Mouse (Mus musculus) midbrain, postnatal 0 days (tissue): Measurements from ENCODE around the gene Lrguk. TPM values are rescaled to one million over a fixed set of nuclear protein-coding genes. Genes with fewer than 3 reads are reported as not detected.

Experiments
- ATAC-seq: fragments of 200-750 bp; cut with Nextera tagmentation; 2 replicates; pipeline ENCODE4 v1.8.0; 2017; ENCODE audit warnings: moderate number of reproducible peaks, mild to moderate bottlenecking, moderate TSS enrichment, moderate library complexity; ENCODE audit not compliant: low FRiP score
- DNase-seq: peaks from one replicate; pipeline ENCODE4 v3.0.0-alpha.2; 2015; ENCODE audit warnings: low spot score
- H3K27ac ChIP-seq: fragments of 300-500 bp; sonication (generic); 2 replicates; pipeline ENCODE4 v1.5.1; 2014; ENCODE audit warnings: low read depth, mild to moderate bottlenecking, low read length, mixed read lengths
- H3K27me3 ChIP-seq: fragments of 300-500 bp; sonication (generic); 2 replicates; pipeline ENCODE4 v1.6.1; 2014; ENCODE audit warnings: low read length, control low read depth, mixed read lengths; ENCODE audit not compliant: insufficient read depth
- H3K36me3 ChIP-seq: fragments of 300-500 bp; sonication (generic); 2 replicates; pipeline ENCODE4 v1.6.1; 2014; ENCODE audit warnings: low read length, control low read depth, mixed read lengths; ENCODE audit not compliant: insufficient read depth
- H3K4me1 ChIP-seq: fragments of 300-500 bp; sonication (generic); 2 replicates; pipeline ENCODE4 v1.6.1; 2014; ENCODE audit warnings: mild to moderate bottlenecking, control low read depth, antibody characterized with exemption, low read length, mixed read lengths; ENCODE audit not compliant: insufficient read depth
- H3K4me2 ChIP-seq: fragments of 300-500 bp; sonication (generic); 2 replicates; pipeline ENCODE4 v1.6.1; 2014; ENCODE audit warnings: low read depth, mild to moderate bottlenecking, low read length, mixed read lengths; ENCODE audit not compliant: poor library complexity, severe bottlenecking
- H3K4me3 ChIP-seq: fragments of 300-500 bp; sonication (generic); 2 replicates; pipeline ENCODE4 v1.5.1; 2014; ENCODE audit warnings: low read depth, mild to moderate bottlenecking, low read length, moderate library complexity
- H3K9ac ChIP-seq: fragments of 300-500 bp; sonication (generic); replicated peaks from 2 replicates; pipeline ENCODE4 v1.6.1; 2014; ENCODE audit warnings: mild to moderate bottlenecking, low read length, moderate library complexity, mixed read lengths; ENCODE audit not compliant: poor library complexity, severe bottlenecking
- H3K9me3 ChIP-seq: fragments of 300-500 bp; sonication (generic); 2 replicates; pipeline ENCODE4 v1.6.1; 2016; ENCODE audit warnings: low read length, control low read depth
- CTCF ChIP-seq: IDR thresholded peaks from 2 replicates; pipeline ENCODE4 v1.5.1; 2016; ENCODE audit warnings: antibody characterized with exemption, mild to moderate bottlenecking
- WGBS: fragments of 180-500 bp; shearing (Covaris S2); extraction: QIAGEN DNeasy Blood & Tissue Kit; methylation state at CpG from one replicate; pipeline ENCODE4 v1.1.7; 2014; 5-methylcytosine and 5-hydroxymethylcytosine counted together
- polyA plus RNA-seq: library from polyadenylated mRNA; unstranded; fragments of >200 nt; fragmentation: Nextera tagmentation; extraction: Ambion mirVana; gene quantifications from 2 replicates; pipeline ENCODE4 v1.2.1, GENCODE M21; 2015
- total RNA-seq: library from RNA; depleted of rRNA; stranded (reverse); fragments of >200 nt; gene quantifications from 2 replicates; pipeline ENCODE4 v1.2.3, GENCODE M21; 2014

Gene Lrguk
- total and polyA plus RNA-seq, 2 experiments from 2014 or later, result 1.0 to 1.6 TPM

- Histone ChIP-seq H3K4me3 (no peak overlapping the region), H3K9me3 (no peaks in the 10 kb centered on the region), H3K9ac (no peak overlapping the region), H3K27me3 (no peaks in the 10 kb centered on the region), H3K36me3 (no peaks in the 10 kb centered on the region), H3K4me2 (no peak overlapping the region), H3K27ac (no peak overlapping the region), H3K4me1 (no peaks in the 10 kb centered on the region)
- no peak for ATAC-seq
- 85% methylated on average over 6 of the region's 6 CpGs for WGBS
- DNase-seq, result no peak
- TF ChIP-seq CTCF, result no peak
These were observed 82.2 kb downstream of the Lrguk start for GRCm38 (mm10) chr6:34111406-34111805.

- Histone ChIP-seq H3K9me3 (no peaks in the 10 kb centered on the region), H3K27ac (no peak overlapping the region), H3K4me1 (no peaks in the 10 kb centered on the region), H3K4me3 (no peak overlapping the region), H3K4me2 (no peak overlapping the region), H3K36me3 (no peaks in the 10 kb centered on the region), H3K27me3 (no peaks in the 10 kb centered on the region), H3K9ac (no peak overlapping the region)
- TF ChIP-seq CTCF, result no peak
- ATAC-seq, result no peak
- no peak for DNase-seq
- WGBS, result 95% methylated on average over 7 of the region's 7 CpGs
These were observed 87.7 kb downstream of the Lrguk start for GRCm38 (mm10) chr6:34116838-34117478.

GRCm38 (mm10) chr6:34124401-34124800 lies 95.2 kb downstream of the Lrguk start:
- Histone ChIP-seq H3K4me2 (no peak overlapping the region), H3K4me1 (no peaks in the 10 kb centered on the region), H3K27me3 (no peaks in the 10 kb centered on the region), H3K9ac (no peak overlapping the region), H3K9me3 (no peaks in the 10 kb centered on the region), H3K36me3 (no peaks in the 10 kb centered on the region), H3K27ac (no peak overlapping the region), H3K4me3 (no peak overlapping the region)
- no peak for DNase-seq
- 87% methylated on average over 2 of the region's 2 CpGs for WGBS
- TF ChIP-seq CTCF, result no peak
- ATAC-seq, result no peak

GRCm38 (mm10) chr6:34129261-34129660 lies 100.0 kb downstream of the Lrguk start:
- H3K9me3 ChIP-seq, result no peaks in the 10 kb centered on the region
- no peaks in the 10 kb centered on the region for H3K36me3 ChIP-seq
- no peak for TF ChIP-seq CTCF
- no peak overlapping the region for H3K27ac ChIP-seq
- no peaks in the 10 kb centered on the region for H3K27me3 ChIP-seq
- H3K4me1 ChIP-seq, result no peaks in the 10 kb centered on the region
- ATAC-seq (no peak), DNase-seq (no peak)
- H3K9ac ChIP-seq, result no peak overlapping the region
- WGBS, result 65% methylated on average over 2 of the region's 2 CpGs
- no peak overlapping the region for H3K4me2 ChIP-seq
- H3K4me3 ChIP-seq, result no peak overlapping the region

DNA sequence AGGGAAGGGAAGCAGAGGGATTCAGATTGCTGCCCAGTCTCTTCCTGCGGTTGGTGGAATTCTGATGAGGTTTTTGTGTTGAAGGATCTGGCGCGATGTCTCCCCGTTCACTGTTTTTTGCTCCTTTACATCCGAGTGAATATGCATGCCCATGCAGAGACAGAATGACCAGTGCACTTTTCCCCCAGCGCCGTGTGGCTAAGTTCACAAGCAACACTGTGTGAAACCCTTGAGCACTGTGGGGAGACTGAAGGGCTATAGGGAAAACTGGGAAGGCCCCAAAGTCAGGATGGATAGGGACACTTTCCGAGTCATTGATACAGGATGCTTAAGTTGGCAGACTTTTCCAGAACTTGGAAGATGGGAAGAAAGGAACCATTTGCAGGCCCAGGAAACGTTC lies 103.1 kb downstream of the Lrguk start:
- DNase-seq, result no peak
- no peak overlapping the region for H3K4me2 ChIP-seq
- H3K4me1 ChIP-seq, result no peaks in the 10 kb centered on the region
- H3K9me3 ChIP-seq, result no peaks in the 10 kb centered on the region
- WGBS, result 86% methylated on average over 9 of the region's 9 CpGs
- no peaks in the 10 kb centered on the region for H3K36me3 ChIP-seq
- H3K27ac ChIP-seq, result no peak overlapping the region
- no peak overlapping the region for H3K9ac ChIP-seq
- no peak for ATAC-seq
- no peaks in the 10 kb centered on the region for H3K27me3 ChIP-seq
- H3K4me3 ChIP-seq, result no peak overlapping the region
- no peak for TF ChIP-seq CTCF

- no peak for DNase-seq
- H3K4me1 ChIP-seq, result no peaks in the 10 kb centered on the region
- no peak for TF ChIP-seq CTCF
- no peak overlapping the region for H3K27ac ChIP-seq
- 94% methylated on average over 3 of the region's 3 CpGs for WGBS
- ATAC-seq, result no peak
- no peaks in the 10 kb centered on the region for H3K36me3 ChIP-seq
- H3K9me3 ChIP-seq, result no peaks in the 10 kb centered on the region
- no peak overlapping the region for H3K4me3 ChIP-seq
- H3K9ac ChIP-seq, result no peak overlapping the region
- H3K27me3 ChIP-seq, result no peaks in the 10 kb centered on the region
- H3K4me2 ChIP-seq, result no peak overlapping the region
These were observed 109.1 kb downstream of the Lrguk start for GRCm38 (mm10) chr6:34138366-34138765.
